Mouse (Mus musculus) spleen, postnatal 4 days (tissue): ENCODE results near the gene Gsk3b.
A peak's percentile ranks its signal among the peaks of the same experiment; 100 is the strongest.
"Not testable (repeated sequence)": the region's sequence is repeated elsewhere in the genome, so short reads cannot be mapped to it uniquely, and the experiment has no call there.

Source experiments
- DNase-seq, 2 experiments: peaks; one replicate each; pipeline ENCODE4 v3.0.0; 2022; ENCODE audit warnings: low spot score in 2 of 2

The Gsk3b gene

GRCm38 (mm10) chr16:38088629-38089446, at the start of gene Gsk3b:
Gsk3b (plus strand) TSS chr16:38089001.
- peak; percentile 97 for DNase-seq

- DNase-seq: no peak
Measured at GRCm38 (mm10) chr16:38042160-38042559, 46.6 kb upstream of the Gsk3b start.

GRCm38 (mm10) chr16:38044551-38044950, 44.2 kb upstream of the Gsk3b start:
- no peak for DNase-seq

- DNase-seq: no peak
Measured at GRCm38 (mm10) chr16:38047781-38048558, 40.8 kb upstream of the Gsk3b start.

- DNase-seq: no peak
Measured at GRCm38 (mm10) chr16:38057898-38058297, 30.9 kb upstream of the Gsk3b start.

- no peak for DNase-seq
Measured at GRCm38 (mm10) chr16:38058836-38059235, 30.0 kb upstream of the Gsk3b start.

- no peak for DNase-seq
Measured at GRCm38 (mm10) chr16:38059631-38060030, 29.2 kb upstream of the Gsk3b start.

GRCm38 (mm10) chr16:38073859-38074631, 14.8 kb upstream of the Gsk3b start:
- not testable (repeated sequence) for DNase-seq

GRCm38 (mm10) chr16:38080201-38080600, 8.6 kb upstream of the Gsk3b start:
- no peak for DNase-seq

GRCm38 (mm10) chr16:38087231-38087630, 1.6 kb upstream of the Gsk3b start:
- DNase-seq: no peak

- no peak for DNase-seq
Measured at GRCm38 (mm10) chr16:38087645-38088125, 1.1 kb upstream of the Gsk3b start.

- DNase-seq: no peak
Measured at GRCm38 (mm10) chr16:38088126-38088628, 624 bp upstream of the Gsk3b start.

- peak; percentile 69 to 87 for DNase-seq
Measured at GRCm38 (mm10) chr16:38089447-38090170, 808 bp downstream of the Gsk3b start.

GRCm38 (mm10) chr16:38090341-38091005, 1.7 kb downstream of the Gsk3b start:
- no peak for DNase-seq

- DNase-seq: no peak
Measured at GRCm38 (mm10) chr16:38091041-38091440, 2.2 kb downstream of the Gsk3b start.

GRCm38 (mm10) chr16:38091706-38092105, 2.9 kb downstream of the Gsk3b start:
- DNase-seq: no peak

- DNase-seq: no peak
Measured at GRCm38 (mm10) chr16:38092598-38092997, 3.8 kb downstream of the Gsk3b start.

- DNase-seq: no peak
Measured at GRCm38 (mm10) chr16:38095181-38095851, 6.5 kb downstream of the Gsk3b start.

GRCm38 (mm10) chr16:38097521-38097920, 8.7 kb downstream of the Gsk3b start:
- no peak for DNase-seq

- no peak for DNase-seq
Measured at GRCm38 (mm10) chr16:38099325-38099724, 10.5 kb downstream of the Gsk3b start.
